Mouse (Mus musculus): ENCODE results near the gene Lsamp.

Lsamp gene

DNA sequence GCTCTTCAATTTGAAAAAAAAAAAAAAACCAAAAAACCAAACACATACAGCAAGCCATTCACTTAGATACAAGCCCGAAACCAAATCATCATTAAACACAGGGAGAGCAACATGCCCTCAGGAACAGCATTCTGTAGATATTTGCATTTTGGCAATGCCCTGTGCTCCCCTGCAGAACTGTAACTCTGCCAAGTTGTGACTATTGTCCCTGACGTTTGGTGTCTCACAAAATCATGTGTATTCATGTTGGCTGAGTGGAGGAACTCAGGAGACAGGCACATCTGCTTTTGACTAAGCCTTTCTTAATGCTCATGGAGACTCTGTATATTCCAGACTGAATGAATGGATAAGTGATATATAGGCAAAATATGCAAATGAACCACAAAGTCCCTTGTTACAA, 724.4 kb downstream of the Lsamp start:
- no peak for DNase-seq

GRCm38 (mm10) chr16:40709574-40709973, 725.4 kb downstream of the Lsamp start:
- no peak for DNase-seq

GRCm38 (mm10) chr16:40710068-40710467, 725.9 kb downstream of the Lsamp start:
- DNase-seq, result no peak

GRCm38 (mm10) chr16:40710491-40710890, 726.3 kb downstream of the Lsamp start:
- no peak for DNase-seq

- no peak for DNase-seq
Measured at GRCm38 (mm10) chr16:40713725-40714124, 729.6 kb downstream of the Lsamp start.

DNA sequence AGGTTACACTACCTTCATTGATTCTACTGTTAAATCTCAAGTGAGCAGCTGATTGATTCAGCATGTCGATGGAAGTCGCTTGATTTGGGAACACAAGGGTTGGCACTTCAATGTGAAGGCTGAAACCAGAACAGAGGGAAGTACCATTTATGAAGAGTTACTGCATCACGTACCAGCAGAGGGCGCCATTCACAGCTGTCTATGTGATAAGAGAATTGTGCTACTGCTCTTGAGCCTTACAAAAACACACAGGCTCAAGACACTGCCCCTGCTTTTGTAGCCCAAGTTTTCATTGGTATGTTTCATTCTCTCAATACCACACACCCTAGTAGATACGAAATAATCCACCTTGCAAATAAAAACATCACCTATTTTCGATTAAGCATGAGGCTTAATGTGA, 754.9 kb downstream of the Lsamp start:
- peak; percentile 14 to 30 for DNase-seq

GRCm38 (mm10) chr16:40739771-40740170, 755.6 kb downstream of the Lsamp start:
- no peak for DNase-seq

DNA sequence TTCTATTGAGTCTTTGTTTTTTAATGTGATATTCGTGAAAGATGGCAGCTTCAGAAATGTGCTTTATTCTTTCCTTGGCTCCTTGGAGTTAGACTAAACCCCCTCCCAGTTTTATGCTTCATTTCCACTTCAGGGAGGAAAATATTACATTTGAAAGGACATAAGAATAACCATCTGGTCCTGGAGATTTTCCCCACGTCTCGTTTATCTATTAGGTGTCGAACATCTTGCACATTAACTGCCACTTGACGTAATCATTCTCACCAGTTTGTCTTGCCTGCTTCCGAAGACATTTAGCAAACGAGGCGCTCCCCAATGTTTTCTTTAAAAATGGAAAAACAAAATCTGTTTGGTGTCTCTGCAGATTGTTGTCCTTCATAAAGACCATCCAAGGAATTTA, 756.1 kb downstream of the Lsamp start:
- no peak for DNase-seq

DNA sequence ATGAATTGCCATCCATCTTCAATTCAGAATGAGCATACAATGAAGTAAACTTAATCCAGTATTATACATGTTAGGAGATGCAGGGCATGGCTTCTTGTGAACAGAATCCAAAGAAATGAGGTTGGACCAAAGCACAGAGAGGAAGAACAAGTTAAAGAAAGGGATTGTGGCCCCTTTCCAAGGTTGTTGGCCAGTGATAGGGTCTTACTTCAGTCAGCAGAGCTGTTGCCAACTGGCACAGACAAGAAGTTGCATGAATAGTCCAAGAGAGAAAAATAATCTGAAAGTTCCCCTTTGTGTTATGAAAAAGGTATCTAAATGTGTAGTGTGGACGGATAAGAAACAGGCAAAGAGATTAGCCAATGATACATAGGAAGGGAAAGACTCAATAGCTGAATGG, 843.0 kb downstream of the Lsamp start:
- no peak for DNase-seq

- no peak for DNase-seq
Measured at GRCm38 (mm10) chr16:40831536-40831935, 847.4 kb downstream of the Lsamp start.

DNA sequence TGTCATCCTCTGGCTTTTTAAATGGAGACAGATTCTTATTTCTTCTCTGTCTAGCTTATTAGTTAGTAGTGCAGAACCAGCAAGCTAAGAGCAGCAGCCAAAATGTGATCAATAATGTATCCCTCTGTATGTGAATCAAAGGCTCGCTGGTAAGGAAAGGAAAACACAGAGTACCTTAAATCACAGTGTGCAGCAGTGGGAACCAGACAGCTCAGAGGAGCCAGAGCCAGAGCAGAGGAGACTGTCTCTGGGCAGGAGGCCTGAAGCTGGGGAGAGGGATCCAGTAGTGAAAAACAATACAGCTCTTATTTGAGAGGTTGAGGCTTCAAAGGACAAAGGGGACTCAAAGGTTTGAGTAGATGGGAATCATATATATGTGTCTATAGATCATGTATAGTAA, 857.6 kb downstream of the Lsamp start:
- no peak for DNase-seq

GRCm38 (mm10) chr16:40866733-40867132, 882.6 kb downstream of the Lsamp start:
- no peak for DNase-seq

DNA sequence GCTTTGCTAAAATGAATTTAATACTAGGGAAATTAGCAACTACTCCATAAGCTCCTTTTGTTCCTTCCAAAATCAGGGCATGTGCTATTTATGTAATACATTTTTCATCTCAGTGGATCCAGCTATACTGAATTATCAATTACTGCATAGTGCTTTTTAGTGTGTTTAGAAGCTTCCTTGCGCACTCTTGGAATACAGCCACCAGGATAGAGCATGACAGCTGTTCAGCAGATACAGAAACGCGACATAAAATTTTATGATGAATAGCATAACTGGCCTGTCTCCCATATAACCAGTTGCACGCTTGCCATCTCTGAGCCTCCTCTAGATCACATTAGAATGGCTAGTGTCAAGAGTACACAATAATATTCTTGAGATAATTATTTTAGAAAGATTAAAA, 894.1 kb downstream of the Lsamp start:
- DNase-seq, result no peak

GRCm38 (mm10) chr16:40881942-40882341, 897.8 kb downstream of the Lsamp start:
- DNase-seq, result no peak

- no peak for DNase-seq
Measured at GRCm38 (mm10) chr16:40891338-40891737, 907.2 kb downstream of the Lsamp start.

DNA sequence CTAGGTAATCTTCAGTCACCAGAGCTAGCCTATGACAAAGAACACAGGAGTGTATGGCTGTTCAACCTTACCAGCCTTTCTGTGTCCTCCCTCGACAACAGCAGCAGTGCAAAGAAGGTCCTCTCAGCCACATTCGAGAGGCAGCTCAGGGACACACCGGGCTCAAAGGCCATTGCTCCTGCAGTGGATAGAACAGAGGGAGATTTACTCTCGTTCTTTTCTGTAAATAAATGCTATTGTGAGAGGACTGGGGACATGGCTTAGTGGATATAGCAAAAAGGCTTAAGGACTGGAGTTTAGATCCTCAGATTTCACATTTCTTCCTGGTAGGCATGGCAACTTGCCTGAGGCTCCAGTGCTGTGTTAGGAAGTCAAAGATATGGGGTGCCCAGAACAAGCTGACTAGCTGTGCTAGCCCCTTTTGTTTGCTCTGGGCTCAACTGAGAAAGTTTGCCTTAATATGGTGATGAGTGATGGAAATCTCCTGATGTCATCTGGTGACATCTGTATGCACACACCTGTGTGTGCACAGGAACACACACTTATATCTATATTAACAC, 913.7 kb downstream of the Lsamp start:
- DNase-seq, result no peak

- DNase-seq, result no peak
Measured at GRCm38 (mm10) chr16:40907892-40908291, 923.7 kb downstream of the Lsamp start.

GRCm38 (mm10) chr16:40914141-40914540, 930.0 kb downstream of the Lsamp start:
- DNase-seq, result no peak

DNA sequence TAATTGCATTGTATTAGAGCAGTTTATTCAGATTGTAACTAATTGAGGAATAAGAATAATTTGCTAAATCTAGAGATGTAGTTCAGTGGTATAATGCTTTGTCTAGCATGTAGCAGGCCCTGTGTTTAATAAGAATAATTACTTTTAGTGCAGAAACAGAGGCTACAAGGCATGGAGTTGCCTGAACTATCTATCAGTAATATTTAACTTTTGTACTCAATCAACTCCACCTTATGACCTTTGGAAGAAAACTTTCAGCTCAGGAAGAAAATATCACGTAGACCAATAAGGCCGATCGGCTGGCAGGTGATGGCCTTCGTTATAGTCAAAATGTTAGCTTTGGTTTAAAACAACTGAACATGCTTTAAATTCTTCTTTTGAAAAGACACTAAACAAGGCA, 946.4 kb downstream of the Lsamp start:
- DNase-seq, result no peak

GRCm38 (mm10) chr16:40942266-40942665, 958.1 kb downstream of the Lsamp start:
- no peak for DNase-seq

GRCm38 (mm10) chr16:40945834-40946233, 961.7 kb downstream of the Lsamp start:
- no peak for DNase-seq

DNA sequence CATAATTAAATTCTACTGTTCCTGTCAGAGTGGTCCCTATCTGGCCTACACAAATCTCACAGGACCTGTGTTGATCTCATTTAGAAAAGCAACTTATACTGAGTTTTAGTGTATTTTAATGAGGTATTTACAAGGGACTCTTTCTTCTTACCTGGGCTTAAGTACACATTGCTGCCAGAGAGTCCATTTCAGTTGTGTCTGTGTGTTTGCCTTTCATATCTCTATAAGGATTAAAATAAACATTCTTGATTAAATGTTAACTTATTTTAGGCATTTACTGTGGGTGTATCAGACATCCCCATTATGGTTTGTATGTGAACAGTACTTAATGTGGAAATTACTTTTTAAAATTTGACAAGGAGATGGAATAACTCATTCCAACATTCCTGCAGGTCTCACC, 963.9 kb downstream of the Lsamp start:
- no peak for DNase-seq

DNA sequence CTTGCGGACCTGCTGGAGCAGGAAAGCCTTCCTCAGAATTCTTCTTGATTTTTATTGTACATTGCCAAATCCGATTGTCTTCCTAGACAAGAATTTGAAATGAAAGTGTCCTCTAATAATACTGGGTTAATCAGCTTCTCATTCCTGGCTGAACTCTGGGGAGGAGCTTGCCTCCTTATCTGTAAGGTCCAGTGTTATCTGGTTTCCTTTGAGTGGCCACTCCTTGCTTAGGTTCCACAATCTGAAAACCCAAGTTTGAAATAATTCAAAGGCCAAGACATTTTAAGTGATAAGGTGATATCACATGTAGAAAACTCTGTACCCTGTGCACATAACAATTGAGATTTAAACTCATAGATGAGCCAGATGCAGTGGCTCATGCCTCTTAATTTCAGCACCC, 975.0 kb downstream of the Lsamp start:
- no peak for DNase-seq

DNA sequence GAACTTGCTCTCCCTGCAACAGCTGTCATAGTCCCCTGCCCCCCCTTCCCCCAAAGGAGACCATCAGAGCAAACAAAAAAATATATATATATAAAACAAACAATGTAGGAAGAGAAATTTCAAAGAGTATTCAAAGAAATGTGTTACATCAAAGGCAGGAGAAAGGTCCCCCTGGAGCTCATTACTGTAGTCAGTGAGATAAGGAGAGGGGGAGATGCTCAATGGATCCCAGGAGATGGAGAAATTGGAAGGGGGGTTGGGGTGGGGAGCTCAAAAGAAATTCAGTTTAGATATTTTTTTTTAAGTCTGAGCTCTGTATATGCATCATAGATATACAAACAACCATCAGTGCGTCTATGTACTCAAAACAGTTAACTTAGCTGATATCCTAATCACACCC, 976.4 kb downstream of the Lsamp start:
- DNase-seq, result no peak

- peak; percentile 53 to 67 for DNase-seq
Measured at GRCm38 (mm10) chr16:40968088-40968860, 984.1 kb downstream of the Lsamp start.

Measured in lung, postnatal 4 days (tissue).